Mouse (Mus musculus) E14TG2a.4 (cell line): ENCODE results near the gene Tgfbrap1.
A peak's percentile ranks its signal among the peaks of the same experiment; 100 is the strongest.

Source experiments
- H3K27me3 ChIP-seq: 2 replicates; pipeline ENCODE4 v1.6.1; 2014; ENCODE audit warnings: low read length, control low read depth; ENCODE audit not compliant: insufficient read depth
- H3K36me3 ChIP-seq: 2 replicates; pipeline ENCODE4 v1.6.1; 2014; ENCODE audit warnings: low read length, control low read depth; ENCODE audit not compliant: insufficient read depth
- H3K4me1 ChIP-seq: replicated peaks from 2 replicates; pipeline ENCODE4 v1.6.1; 2014; ENCODE audit warnings: low read depth, low read length, control low read depth
- H3K4me3 ChIP-seq: replicated peaks from 2 replicates; pipeline ENCODE4 v1.5.1; 2014; ENCODE audit warnings: mild to moderate bottlenecking, low read length
- H3K9me3 ChIP-seq: 2 replicates; pipeline ENCODE4 v1.6.1; 2014; ENCODE audit warnings: low read length, control low read depth
- CTCF ChIP-seq: conservative IDR thresholded peaks from 2 replicates; pipeline ENCODE4 v1.5.1; 2014; ENCODE audit warnings: low read length
- NANOG ChIP-seq: IDR thresholded peaks from 2 replicates; pipeline ENCODE4 v1.6.1; 2014; ENCODE audit warnings: borderline replicate concordance, low read length, mixed read lengths
- POU5F1 ChIP-seq: IDR thresholded peaks from 2 replicates; pipeline ENCODE4 v1.6.1; 2014; ENCODE audit warnings: low read length, borderline replicate concordance

Tgfbrap1 gene

GRCm38 (mm10) chr1:43092056-43093015 is 6.1 kb downstream of the Tgfbrap1 start:
- Histone ChIP-seq H3K4me1 (peaks cover 40% of the 10 kb centered on the region), H3K36me3 (peaks cover 11% of the 10 kb centered on the region; the same call in 1 of the 2 replicates), H3K4me3 (peak overlapping the region; percentile 86), H3K27me3 (peaks cover 20% of the 10 kb centered on the region), H3K9me3 (no peaks in the 10 kb centered on the region)
- TF ChIP-seq CTCF (no peak), POU5F1 (no peak), NANOG (no peak)

- Histone ChIP-seq H3K4me1 (peaks cover 36% of the 10 kb centered on the region), H3K4me3 (peak overlapping the region; percentile 86), H3K9me3 (no peaks in the 10 kb centered on the region), H3K36me3 (peaks cover 10% of the 10 kb centered on the region; the same call in 1 of the 2 replicates), H3K27me3 (peaks cover 20% of the 10 kb centered on the region)
- no peak for TF ChIP-seq POU5F1
- no peak for TF ChIP-seq NANOG
- TF ChIP-seq CTCF: no peak
Measured at GRCm38 (mm10) chr1:43091306-43092055, 7.0 kb downstream of the Tgfbrap1 start.

- peaks cover 2% of the 10 kb centered on the region; the same call in 1 of the 2 replicates for H3K9me3 ChIP-seq
- 0 out of 2 replicates have a peak, but pooled peaks cover 4% of the 10 kb centered on the region for H3K36me3 ChIP-seq
- H3K27me3 ChIP-seq: peaks cover 20% of the 10 kb centered on the region
- H3K4me1 ChIP-seq: peaks cover 34% of the 10 kb centered on the region
- no peak overlapping the region for H3K4me3 ChIP-seq
- TF ChIP-seq CTCF: no peak
- no peak for TF ChIP-seq POU5F1
- no peak for TF ChIP-seq NANOG
Measured at GRCm38 (mm10) chr1:43090418-43090817, 8.0 kb downstream of the Tgfbrap1 start.

- Histone ChIP-seq H3K4me3 (no peak overlapping the region), H3K27me3 (no peaks in the 10 kb centered on the region), H3K9me3 (peaks cover 9% of the 10 kb centered on the region; the same call in 1 of the 2 replicates), H3K4me1 (no peaks in the 10 kb centered on the region), H3K36me3 (no peaks in the 10 kb centered on the region)
- TF ChIP-seq NANOG (no peak), POU5F1 (no peak), CTCF (no peak)
Measured at GRCm38 (mm10) chr1:43082946-43083345, 15.5 kb downstream of the Tgfbrap1 start.

- Histone ChIP-seq H3K9me3 (no peaks in the 10 kb centered on the region), H3K36me3 (peaks cover 12% of the 10 kb centered on the region), H3K4me3 (no peak overlapping the region), H3K4me1 (no peaks in the 10 kb centered on the region), H3K27me3 (no peaks in the 10 kb centered on the region)
- TF ChIP-seq POU5F1: no peak
Measured at GRCm38 (mm10) chr1:43078124-43078523, 20.3 kb downstream of the Tgfbrap1 start.

- Histone ChIP-seq H3K4me3 (no peak overlapping the region), H3K4me1 (peaks cover 13% of the 10 kb centered on the region), H3K36me3 (peaks cover 12% of the 10 kb centered on the region), H3K9me3 (no peaks in the 10 kb centered on the region), H3K27me3 (no peaks in the 10 kb centered on the region)
- no peak for TF ChIP-seq NANOG
- TF ChIP-seq CTCF: no peak
- TF ChIP-seq POU5F1: no peak
Measured at GRCm38 (mm10) chr1:43074791-43075190, 23.6 kb downstream of the Tgfbrap1 start.

- H3K9me3 ChIP-seq: no peaks in the 10 kb centered on the region
- no peak overlapping the region for H3K4me3 ChIP-seq
- no peaks in the 10 kb centered on the region for H3K27me3 ChIP-seq
- TF ChIP-seq CTCF: no peak
- TF ChIP-seq NANOG: no peak
- no peak for TF ChIP-seq POU5F1
- peaks cover 13% of the 10 kb centered on the region for H3K36me3 ChIP-seq
- H3K4me1 ChIP-seq: peaks cover 13% of the 10 kb centered on the region
Measured at GRCm38 (mm10) chr1:43072561-43072960, 25.9 kb downstream of the Tgfbrap1 start.

GRCm38 (mm10) chr1:43072028-43072427 is 26.4 kb downstream of the Tgfbrap1 start:
- Histone ChIP-seq H3K36me3 (peaks cover 18% of the 10 kb centered on the region), H3K4me1 (peaks cover 13% of the 10 kb centered on the region), H3K4me3 (no peak overlapping the region), H3K9me3 (no peaks in the 10 kb centered on the region), H3K27me3 (no peaks in the 10 kb centered on the region)
- TF ChIP-seq POU5F1: no peak
- TF ChIP-seq CTCF: no peak
- no peak for TF ChIP-seq NANOG
